Comparison of ENCODE assay signal across 19 mouse cellular contexts in the genomic region with DNA sequence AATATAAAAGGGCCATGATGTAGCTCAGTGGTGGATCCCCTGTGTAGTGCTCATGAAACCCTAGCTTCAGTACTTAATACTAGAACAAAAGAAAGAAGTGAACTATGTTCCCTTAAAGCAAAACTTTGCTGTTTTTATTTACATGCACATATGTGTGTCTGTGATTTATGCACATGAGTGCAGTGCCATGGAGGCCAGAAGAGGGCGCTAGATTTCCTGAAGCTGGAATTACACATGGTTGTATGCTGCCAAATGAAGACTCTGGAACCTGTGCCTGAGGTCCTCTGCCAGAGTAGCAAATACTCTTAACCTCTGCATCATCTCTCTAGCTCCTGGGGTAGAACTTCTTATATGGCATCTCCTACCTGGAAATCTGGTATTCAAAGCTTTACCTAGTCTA.
DNase-seq lines count a peak whose midpoint lies in the region; ATAC-seq and TF ChIP-seq lines count a peak whose summit lies in the region.
"Had no signal": no experiment of that assay in that cellular context is flagged by ENCODE, and none has a peak within 500 bp of the region (broad histone marks: within the 10 kb centered on the region; RNA-seq: fewer than 3 reads in every experiment).

No protein-coding gene starts in this region.

- no peaks in the 10 kb centered on the region for H3K4me1 ChIP-seq in intestine, postnatal 0 days (replicated peaks; ENCODE audit: control insufficient read depth, insufficient read depth, low read length)
- H3K4me1 ChIP-seq in intestine, embryonic 16.5 days (ENCODE audit: control insufficient read depth, insufficient read depth, low read length): no peaks in the 10 kb centered on the region
- no peaks in the 10 kb centered on the region for H3K4me1 ChIP-seq in midbrain, postnatal 0 days (ENCODE audit: insufficient read depth, low read length)
- H3K4me1 ChIP-seq in midbrain, embryonic 14.5 days (ENCODE audit: control insufficient read depth, insufficient read depth, low read length): no peaks in the 10 kb centered on the region
- H3K4me1 ChIP-seq: kidney, embryonic 15.5 days; midbrain, embryonic 10.5 days had no signal

- no peak overlapping the region for H3K9ac ChIP-seq in intestine, postnatal 0 days (ENCODE audit: low read depth, low read length)
- no peak overlapping the region for H3K9ac ChIP-seq in intestine, embryonic 16.5 days (ENCODE audit: low read depth, low read length)
- H3K9ac ChIP-seq in midbrain, postnatal 0 days (replicated peaks; ENCODE audit: low read length, poor library complexity, severe bottlenecking): no peak overlapping the region
- H3K9ac ChIP-seq in midbrain, embryonic 14.5 days (replicated peaks; ENCODE audit: low read length): no peak overlapping the region
- H3K9ac ChIP-seq: kidney, embryonic 15.5 days had no signal

- H3K4me3 ChIP-seq in intestine, postnatal 0 days (ENCODE audit: low read depth, low read length): no peak overlapping the region
- no peak overlapping the region for H3K4me3 ChIP-seq in intestine, embryonic 16.5 days (ENCODE audit: low read length)
- H3K4me3 ChIP-seq in midbrain, postnatal 0 days (ENCODE audit: low read depth, low read length): no peak overlapping the region
- no peak overlapping the region for H3K4me3 ChIP-seq in midbrain, embryonic 14.5 days (replicated peaks; ENCODE audit: low read depth, low read length)
- H3K4me3 ChIP-seq: forebrain, embryonic 10.5 days; kidney, embryonic 15.5 days; midbrain, embryonic 10.5 days had no signal

- no peaks in the 10 kb centered on the region for H3K9me3 ChIP-seq in intestine, postnatal 0 days (ENCODE audit: control insufficient read depth)
- H3K9me3 ChIP-seq in intestine, embryonic 16.5 days (ENCODE audit: control insufficient read depth, low read length): no peaks in the 10 kb centered on the region
- H3K9me3 ChIP-seq in midbrain, postnatal 0 days (ENCODE audit: low read length): no peaks in the 10 kb centered on the region
- H3K9me3 ChIP-seq in midbrain, embryonic 14.5 days (ENCODE audit: control insufficient read depth, low read length): no peaks in the 10 kb centered on the region
- H3K9me3 ChIP-seq: forebrain, embryonic 10.5 days; kidney, embryonic 15.5 days; midbrain, embryonic 10.5 days had no signal

- no peak overlapping the region for H3K4me2 ChIP-seq in intestine, postnatal 0 days (replicated peaks; ENCODE audit: low read depth)
- H3K4me2 ChIP-seq in intestine, embryonic 16.5 days (ENCODE audit: low read depth, low read length): no peak overlapping the region
- no peak overlapping the region for H3K4me2 ChIP-seq in midbrain, postnatal 0 days (ENCODE audit: low read depth, low read length, poor library complexity, severe bottlenecking)
- H3K4me2 ChIP-seq in midbrain, embryonic 14.5 days (ENCODE audit: low read length): no peak overlapping the region
- H3K4me2 ChIP-seq: heart, embryonic 11.5 days; kidney, embryonic 15.5 days had no signal

- 35% methylated on average over 1 of the region's 1 CpGs for WGBS in intestine, postnatal 0 days
- 39% methylated on average over 1 of the region's 1 CpGs for WGBS in intestine, embryonic 16.5 days
- WGBS in midbrain, postnatal 0 days: 46% methylated on average over 1 of the region's 1 CpGs
- WGBS in midbrain, embryonic 14.5 days: 41% methylated on average over 1 of the region's 1 CpGs

- no peaks in the 10 kb centered on the region for H3K27me3 ChIP-seq in intestine, postnatal 0 days (replicated peaks; ENCODE audit: control insufficient read depth, insufficient read depth, low read length)
- no peaks in the 10 kb centered on the region for H3K27me3 ChIP-seq in intestine, embryonic 16.5 days (replicated peaks; ENCODE audit: control insufficient read depth, insufficient read depth, low read length)
- H3K27me3 ChIP-seq in midbrain, postnatal 0 days (ENCODE audit: insufficient read depth, low read length): no peaks in the 10 kb centered on the region
- H3K27me3 ChIP-seq in midbrain, embryonic 14.5 days (ENCODE audit: control insufficient read depth, insufficient read depth, low read length): no peaks in the 10 kb centered on the region
- H3K27me3 ChIP-seq: kidney, embryonic 15.5 days had no signal

- peak; percentile 29; the same call in 1 of the 2 replicates for TF ChIP-seq CTCF in intestine, postnatal 0 days (IDR thresholded peaks at IDR 0.05; ENCODE audit: low read depth)
- TF ChIP-seq CTCF in midbrain, postnatal 0 days (IDR thresholded peaks at IDR 0.05): peak; percentile 36

- no peaks in the 10 kb centered on the region for H3K36me3 ChIP-seq in intestine, postnatal 0 days (ENCODE audit: control insufficient read depth, insufficient read depth)
- H3K36me3 ChIP-seq in intestine, embryonic 16.5 days (ENCODE audit: control insufficient read depth, insufficient read depth, low read length): no peaks in the 10 kb centered on the region
- no peaks in the 10 kb centered on the region for H3K36me3 ChIP-seq in midbrain, postnatal 0 days (ENCODE audit: insufficient read depth, low read length)
- no peaks in the 10 kb centered on the region for H3K36me3 ChIP-seq in midbrain, embryonic 14.5 days (ENCODE audit: control insufficient read depth, insufficient read depth, low read length)
- H3K36me3 ChIP-seq: forebrain, embryonic 10.5 days; kidney, embryonic 15.5 days; midbrain, embryonic 10.5 days had no signal

- no peak overlapping the region for H3K27ac ChIP-seq in intestine, postnatal 0 days (ENCODE audit: low read depth, low read length)
- H3K27ac ChIP-seq in intestine, embryonic 16.5 days (ENCODE audit: low read length): no peak overlapping the region
- no peak overlapping the region for H3K27ac ChIP-seq in midbrain, postnatal 0 days (ENCODE audit: low read depth, low read length)
- H3K27ac ChIP-seq in midbrain, embryonic 14.5 days (replicated peaks; ENCODE audit: low read depth, low read length): no peak overlapping the region
- H3K27ac ChIP-seq: forebrain, embryonic 10.5 days; kidney, embryonic 15.5 days; midbrain, embryonic 10.5 days had no signal

- no peak for ATAC-seq in intestine, postnatal 0 days
- no peak for ATAC-seq in intestine, embryonic 16.5 days
- no peak for ATAC-seq in midbrain, postnatal 0 days (ENCODE audit: low FRiP score)
- no peak for ATAC-seq in midbrain, embryonic 14.5 days (ENCODE audit: low FRiP score, low TSS enrichment)
- ATAC-seq: hindbrain, embryonic 16.5 days; lung, postnatal 0 days had no signal

- DNase-seq in midbrain, postnatal 0 days (ENCODE audit: low spot score): no peak
- no peak for DNase-seq in midbrain, embryonic 14.5 days
- DNase-seq in NIH3T3 (ENCODE audit: low read depth): peak; percentile 5
- DNase-seq in ovary, adult 18-20 months (ENCODE audit: low spot score): no peak
- no peak for DNase-seq in right cerebral cortex, postnatal 25 days
- DNase-seq: adrenal gland, postnatal 14 days; cerebellum, adult 8-10 months; kidney, adult 11 months; right cerebral cortex, postnatal 14 days; thymus, adult 2 months; thymus, postnatal 4 days had no signal
